Mouse (Mus musculus) mature B cell (primary cell): Measurements from ENCODE around the gene 4930558K02Rik.

Source experiments
- in situ Hi-C: fragments of 300-500 bp; cut with MboI; formaldehyde crosslinking; loops from 2 replicates; pipeline ENCODE4 v1.14.3; 2019

Gene 4930558K02Rik

GRCm38 (mm10) chr1:161979536-161979935 lies at the start of gene 4930558K02Rik:
Gene 4930558K02Rik (minus strand): TSS chr1:161979636.
- in situ Hi-C loops = no loop called here

GRCm38 (mm10) chr1:162023681-162024270 lies 44.3 kb upstream of the 4930558K02Rik start:
- in situ Hi-C loops = loop anchor here (25.0 kb wide), 1 partner anchor 289 kb away; no protein-coding TSS in a partner anchor

GRCm38 (mm10) chr1:162020766-162021165 lies 41.3 kb upstream of the 4930558K02Rik start:
- in situ Hi-C loops = loop anchor here (25.0 kb wide), 1 partner anchor 292 kb away; no protein-coding TSS in a partner anchor

- in situ Hi-C loops = loop anchor here (25.0 kb wide), 1 partner anchor 292 kb away; no protein-coding TSS in a partner anchor
These were observed 40.9 kb upstream of the 4930558K02Rik start for GRCm38 (mm10) chr1:162020303-162020731.

- in situ Hi-C loops = loop anchor here (25.0 kb wide), 1 partner anchor 294 kb away; no protein-coding TSS in a partner anchor
These were observed 39.2 kb upstream of the 4930558K02Rik start for GRCm38 (mm10) chr1:162018601-162018977.

GRCm38 (mm10) chr1:162017975-162018600 lies 38.7 kb upstream of the 4930558K02Rik start:
- in situ Hi-C loops = loop anchor here (25.0 kb wide), 1 partner anchor 294 kb away; no protein-coding TSS in a partner anchor

- in situ Hi-C loops = loop anchor here (25.0 kb wide), 1 partner anchor 295 kb away; no protein-coding TSS in a partner anchor
These were observed 37.5 kb upstream of the 4930558K02Rik start for GRCm38 (mm10) chr1:162016982-162017381.

GRCm38 (mm10) chr1:162015247-162015862 lies 35.9 kb upstream of the 4930558K02Rik start:
- in situ Hi-C loops = loop anchor here (25.0 kb wide), 1 partner anchor 297 kb away; no protein-coding TSS in a partner anchor

GRCm38 (mm10) chr1:162013561-162013960 lies 34.1 kb upstream of the 4930558K02Rik start:
- in situ Hi-C loops = loop anchor here (25.0 kb wide), 1 partner anchor 299 kb away; no protein-coding TSS in a partner anchor

GRCm38 (mm10) chr1:162011523-162012245 lies 32.2 kb upstream of the 4930558K02Rik start:
- in situ Hi-C loops = loop anchor here (25.0 kb wide), 1 partner anchor 301 kb away; no protein-coding TSS in a partner anchor

- in situ Hi-C loops = loop anchor here (25.0 kb wide), 1 partner anchor 303 kb away; no protein-coding TSS in a partner anchor
These were observed 29.6 kb upstream of the 4930558K02Rik start for GRCm38 (mm10) chr1:162009086-162009485.

GRCm38 (mm10) chr1:162008631-162009067 lies 29.2 kb upstream of the 4930558K02Rik start:
- in situ Hi-C loops = loop anchor here (25.0 kb wide), 1 partner anchor 304 kb away; no protein-coding TSS in a partner anchor

GRCm38 (mm10) chr1:162008208-162008607 lies 28.8 kb upstream of the 4930558K02Rik start:
- in situ Hi-C loops = loop anchor here (25.0 kb wide), 1 partner anchor 304 kb away; no protein-coding TSS in a partner anchor

GRCm38 (mm10) chr1:162006109-162006508 lies 26.7 kb upstream of the 4930558K02Rik start:
- in situ Hi-C loops = loop anchor here (25.0 kb wide), 1 partner anchor 306 kb away; no protein-coding TSS in a partner anchor

GRCm38 (mm10) chr1:162004821-162005770 lies 25.7 kb upstream of the 4930558K02Rik start:
- in situ Hi-C loops = loop anchor here (25.0 kb wide), 1 partner anchor 307 kb away; no protein-coding TSS in a partner anchor

GRCm38 (mm10) chr1:162004518-162004780 lies 25.0 kb upstream of the 4930558K02Rik start:
- in situ Hi-C loops = loop anchor here (25.0 kb wide), 1 partner anchor 308 kb away; no protein-coding TSS in a partner anchor

- in situ Hi-C loops = loop anchor here (25.0 kb wide), 1 partner anchor 308 kb away; no protein-coding TSS in a partner anchor
These were observed 24.5 kb upstream of the 4930558K02Rik start for GRCm38 (mm10) chr1:162003729-162004517.

GRCm38 (mm10) chr1:162001328-162001727 lies 21.9 kb upstream of the 4930558K02Rik start:
- in situ Hi-C loops = loop anchor here (25.0 kb wide), 1 partner anchor 311 kb away; no protein-coding TSS in a partner anchor

GRCm38 (mm10) chr1:161999882-162000371 lies 20.5 kb upstream of the 4930558K02Rik start:
- in situ Hi-C loops = loop anchor here (25.0 kb wide), 1 partner anchor 312 kb away; no protein-coding TSS in a partner anchor
